Mouse (Mus musculus): Measurements from ENCODE around the gene Dek. TPM values are rescaled to one million over a fixed set of nuclear protein-coding genes. Genes with fewer than 3 reads are reported as not detected.
A peak's percentile ranks its signal among the peaks of the same experiment; 100 is the strongest.

Dek gene
- polyA plus RNA-seq, 2 experiments: 167 to 330 TPM

DNA sequence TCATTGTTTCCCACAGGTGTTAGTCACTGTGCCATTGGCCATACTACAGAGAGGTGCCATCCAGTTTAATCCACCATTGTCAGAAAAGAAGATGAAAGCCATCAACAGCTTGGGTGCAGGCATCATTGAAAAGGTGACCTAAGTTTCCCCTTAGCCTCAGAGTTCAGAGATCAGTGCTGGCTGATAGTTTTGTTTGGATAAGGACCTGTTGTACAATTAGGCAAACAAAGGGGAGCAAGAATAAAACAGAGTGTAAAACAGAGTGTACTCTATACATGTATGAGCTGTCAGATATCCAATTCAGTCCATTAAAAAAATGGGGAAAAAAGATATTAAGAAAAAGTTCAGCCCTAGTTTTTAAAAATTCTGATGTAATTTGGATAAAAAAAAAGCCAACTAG is 28.6 kb downstream of the Dek start:
- no peaks in the 10 kb centered on the region for H3K9me3 ChIP-seq (ENCODE audit: control insufficient read depth, low read length)
- no peaks in the 10 kb centered on the region for H3K27me3 ChIP-seq (ENCODE audit: control insufficient read depth, insufficient read depth, low read length)
- no peak overlapping the region for H3K27ac ChIP-seq
- H3K4me3 ChIP-seq (ENCODE audit: insufficient read depth in 1 of 2, low read depth in 2 of 2, low read length in 2 of 2): no peak overlapping the region
- TF ChIP-seq EP300 (IDR thresholded peaks at IDR 0.05; ENCODE audit: low read depth) (no peak), CTCF (IDR thresholded peaks at IDR 0.05; ENCODE audit: low read depth) (no peak)
- no peak overlapping the region for H3K9ac ChIP-seq (replicated peaks)
- no peaks in the 10 kb centered on the region; the same call in 1 of the 2 replicates for H3K36me3 ChIP-seq (replicated peaks; ENCODE audit: control insufficient read depth, insufficient read depth, low read depth)
- no peak for ATAC-seq (ENCODE audit: insufficient read depth)
- H3K4me2 ChIP-seq (ENCODE audit: low read depth): no peak overlapping the region
- DNase-seq (ENCODE audit: low read depth in 3 of 3, low spot score in 3 of 3): peak in 1 of 3 experiments; percentile 13
- peaks cover 0 to 10% of the 10 kb centered on the region in 2 experiments; a peak in 2 of 4 replicates for H3K4me1 ChIP-seq (replicated peaks; ENCODE audit: control insufficient read depth in 2 of 2, insufficient read depth in 2 of 2, low read length in 1 of 2)

DNA sequence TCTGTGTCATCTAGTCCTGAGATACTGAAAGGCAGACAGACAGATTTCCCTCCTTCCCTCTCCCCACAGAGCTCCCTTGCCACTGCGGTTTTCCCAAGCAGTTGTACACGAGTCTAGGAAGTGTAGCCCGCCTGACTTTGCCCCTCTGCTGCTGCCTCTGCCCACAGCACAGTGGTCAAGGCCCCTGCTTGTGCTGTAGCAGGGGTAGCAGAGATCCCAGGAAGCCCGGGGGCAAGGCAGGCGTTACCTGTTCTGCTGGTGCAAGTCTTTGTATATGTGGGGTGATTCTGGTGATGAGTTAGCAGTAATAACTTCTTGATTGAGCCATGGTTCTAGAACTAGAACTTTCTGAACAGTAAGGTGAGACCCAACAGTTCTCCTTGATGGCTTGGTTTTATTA is 29.8 kb downstream of the Dek start:
- no peak overlapping the region for H3K4me2 ChIP-seq (ENCODE audit: low read depth)
- ATAC-seq (ENCODE audit: insufficient read depth) (no peak), DNase-seq (ENCODE audit: low read depth in 3 of 3, low spot score in 3 of 3) (no peak)
- no peaks in the 10 kb centered on the region; the same call in 1 of the 2 replicates for H3K36me3 ChIP-seq (replicated peaks; ENCODE audit: control insufficient read depth, insufficient read depth, low read depth)
- H3K27ac ChIP-seq: no peak overlapping the region
- TF ChIP-seq CTCF (IDR thresholded peaks at IDR 0.05; ENCODE audit: low read depth) (no peak), EP300 (IDR thresholded peaks at IDR 0.05; ENCODE audit: low read depth) (no peak)
- H3K9ac ChIP-seq (replicated peaks): no peak overlapping the region
- H3K4me1 ChIP-seq (replicated peaks; ENCODE audit: control insufficient read depth in 2 of 2, insufficient read depth in 2 of 2, low read length in 1 of 2): peaks cover 0 to 10% of the 10 kb centered on the region in 2 experiments; a peak in 2 of 4 replicates
- H3K9me3 ChIP-seq (ENCODE audit: control insufficient read depth, low read length): no peaks in the 10 kb centered on the region
- H3K27me3 ChIP-seq (ENCODE audit: control insufficient read depth, insufficient read depth, low read length): no peaks in the 10 kb centered on the region
- 68% methylated on average over 5 of the region's 5 CpGs for WGBS (ENCODE audit: insufficient replicate concordance)
- no peak overlapping the region for H3K4me3 ChIP-seq (ENCODE audit: insufficient read depth in 1 of 2, low read depth in 2 of 2, low read length in 2 of 2)

- Histone ChIP-seq H3K27me3 (ENCODE audit: control insufficient read depth, insufficient read depth, low read length) (no peaks in the 10 kb centered on the region), H3K4me3 (ENCODE audit: insufficient read depth in 1 of 2, low read depth in 2 of 2, low read length in 2 of 2) (no peak overlapping the region), H3K4me2 (ENCODE audit: low read depth) (no peak overlapping the region), H3K9ac (replicated peaks) (no peak overlapping the region), H3K36me3 (replicated peaks; ENCODE audit: control insufficient read depth, insufficient read depth, low read depth) (no peaks in the 10 kb centered on the region), H3K27ac (no peak overlapping the region), H3K4me1 (replicated peaks; ENCODE audit: control insufficient read depth in 2 of 2, insufficient read depth in 2 of 2, low read length in 1 of 2) (peaks cover 0 to 4% of the 10 kb centered on the region in 2 experiments; a peak in 1 of 4 replicates), H3K9me3 (ENCODE audit: control insufficient read depth, low read length) (no peaks in the 10 kb centered on the region)
- no peak for DNase-seq (ENCODE audit: low read depth in 3 of 3, low spot score in 3 of 3)
- ATAC-seq (ENCODE audit: insufficient read depth): no peak
- 78% methylated on average over 5 of the region's 5 CpGs for WGBS (ENCODE audit: insufficient replicate concordance)
- TF ChIP-seq EP300 (IDR thresholded peaks at IDR 0.05; ENCODE audit: low read depth) (no peak), CTCF (IDR thresholded peaks at IDR 0.05; ENCODE audit: low read depth) (no peak)
Measured at GRCm38 (mm10) chr13:47072484-47072883, 33.5 kb downstream of the Dek start.

DNA sequence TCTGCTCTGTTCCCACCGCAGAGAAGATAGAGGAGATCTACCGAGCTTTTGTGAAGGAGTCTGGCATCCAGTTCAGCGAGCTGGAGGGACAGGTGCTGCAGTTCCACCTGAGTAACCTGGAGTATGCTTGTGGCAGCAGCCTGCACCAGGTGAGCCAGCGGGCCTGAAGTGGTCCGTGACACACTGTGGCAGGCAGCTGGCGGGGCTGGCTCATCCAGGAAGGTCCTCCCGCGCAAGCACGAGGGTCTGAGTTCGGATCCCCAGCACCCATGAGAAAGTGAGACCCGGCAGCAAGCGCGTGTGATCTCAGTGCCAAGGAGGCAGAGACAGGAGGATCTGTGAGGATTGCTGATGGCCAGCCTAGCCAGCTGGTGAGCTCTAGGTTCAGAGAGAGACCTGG is 34.1 kb downstream of the Dek start:
- WGBS (ENCODE audit: insufficient replicate concordance): 82% methylated on average over 13 of the region's 13 CpGs
- no peak overlapping the region for H3K27ac ChIP-seq
- H3K9ac ChIP-seq (replicated peaks): no peak overlapping the region
- no peaks in the 10 kb centered on the region for H3K27me3 ChIP-seq (ENCODE audit: control insufficient read depth, insufficient read depth, low read length)
- H3K4me1 ChIP-seq (replicated peaks; ENCODE audit: control insufficient read depth in 2 of 2, insufficient read depth in 2 of 2, low read length in 1 of 2): peaks cover 0 to under 1% of the 10 kb centered on the region in 2 experiments; a peak in 1 of 4 replicates
- ATAC-seq (ENCODE audit: insufficient read depth) (no peak), DNase-seq (ENCODE audit: low read depth in 3 of 3, low spot score in 3 of 3) (no peak)
- H3K4me2 ChIP-seq (ENCODE audit: low read depth): no peak overlapping the region
- H3K4me3 ChIP-seq (ENCODE audit: insufficient read depth in 1 of 2, low read depth in 2 of 2, low read length in 2 of 2): no peak overlapping the region
- H3K9me3 ChIP-seq (ENCODE audit: control insufficient read depth, low read length): no peaks in the 10 kb centered on the region
- no peak for TF ChIP-seq EP300 (IDR thresholded peaks at IDR 0.05; ENCODE audit: low read depth)
- TF ChIP-seq CTCF (IDR thresholded peaks at IDR 0.05; ENCODE audit: low read depth): no peak
- no peaks in the 10 kb centered on the region for H3K36me3 ChIP-seq (replicated peaks; ENCODE audit: control insufficient read depth, insufficient read depth, low read depth)

DNA sequence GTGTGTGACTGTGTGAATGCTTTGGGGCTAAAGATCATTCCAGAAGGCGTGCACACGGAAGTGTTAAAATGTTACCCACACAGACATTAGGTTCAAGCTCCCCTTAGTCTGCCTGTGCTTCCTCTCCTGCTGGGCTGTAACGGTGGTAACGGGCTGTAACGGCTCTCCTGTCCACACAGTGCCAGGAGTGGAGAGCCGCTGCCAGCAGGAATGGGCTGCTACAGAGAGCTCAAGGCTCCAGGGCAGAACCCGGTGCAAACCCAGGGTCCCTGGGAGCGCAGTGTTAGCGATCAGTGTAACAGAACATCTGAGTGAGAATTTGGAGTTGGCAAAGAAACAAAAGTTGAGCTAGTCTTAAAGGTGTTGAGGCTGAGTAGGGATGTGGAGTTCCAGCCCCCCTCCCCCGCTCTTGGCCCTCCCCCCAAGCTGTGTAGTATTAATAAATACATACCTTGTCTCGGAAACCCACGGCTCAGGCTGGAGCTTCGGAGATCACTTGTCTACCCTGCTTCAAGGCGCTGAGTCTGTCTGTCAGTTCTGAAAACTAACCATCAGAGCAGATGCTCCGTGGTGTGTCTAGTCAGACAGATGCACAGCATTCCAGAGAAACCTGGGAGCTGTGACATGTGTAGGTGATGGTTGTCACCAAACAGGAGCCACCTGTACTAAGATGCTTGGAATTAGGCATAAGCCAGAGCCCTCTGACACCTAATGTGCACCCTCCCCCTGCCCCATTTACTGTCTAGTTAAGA is 35.5 kb downstream of the Dek start:
- no peak for TF ChIP-seq EP300 (IDR thresholded peaks at IDR 0.05; ENCODE audit: low read depth)
- TF ChIP-seq CTCF (IDR thresholded peaks at IDR 0.05; ENCODE audit: low read depth): no peak
- H3K4me3 ChIP-seq (ENCODE audit: insufficient read depth in 1 of 2, low read depth in 2 of 2, low read length in 2 of 2): no peak overlapping the region
- no peak overlapping the region for H3K9ac ChIP-seq (replicated peaks)
- DNase-seq (ENCODE audit: low read depth in 3 of 3, low spot score in 3 of 3) (no peak), ATAC-seq (ENCODE audit: insufficient read depth) (no peak)
- no peak overlapping the region for H3K27ac ChIP-seq
- no peaks in the 10 kb centered on the region for H3K36me3 ChIP-seq (replicated peaks; ENCODE audit: control insufficient read depth, insufficient read depth, low read depth)
- H3K4me1 ChIP-seq (replicated peaks; ENCODE audit: control insufficient read depth in 2 of 2, insufficient read depth in 2 of 2, low read length in 1 of 2): no peaks in the 10 kb centered on the region
- WGBS (ENCODE audit: insufficient replicate concordance): 74% methylated on average over 15 of the region's 15 CpGs
- H3K4me2 ChIP-seq (ENCODE audit: low read depth): no peak overlapping the region
- no peaks in the 10 kb centered on the region for H3K27me3 ChIP-seq (ENCODE audit: control insufficient read depth, insufficient read depth, low read length)
- H3K9me3 ChIP-seq (ENCODE audit: control insufficient read depth, low read length): no peaks in the 10 kb centered on the region
